11 mouse cellular contexts compared by ENCODE assay signal in the genomic region with DNA sequence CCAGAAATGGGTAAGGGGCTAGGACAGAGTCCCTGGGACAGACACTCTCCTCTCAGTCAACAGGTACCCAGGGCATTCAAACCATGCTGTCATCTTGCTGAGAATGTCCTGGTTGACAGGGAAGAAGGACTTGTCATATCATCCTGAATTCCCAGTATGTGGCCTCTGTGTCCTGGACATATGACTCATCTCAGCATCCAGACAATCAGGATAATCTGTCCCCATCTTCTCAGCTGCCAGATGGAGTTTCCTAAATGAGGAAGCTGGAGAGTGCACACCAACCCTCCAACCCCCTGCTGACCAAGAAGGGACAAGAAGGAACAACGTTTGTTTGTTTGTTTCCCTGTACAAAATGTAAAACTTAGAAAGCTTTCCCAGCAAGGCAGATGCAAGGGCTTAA.
A peak's percentile ranks its signal among the peaks of the same experiment; 100 is the strongest.
DNase-seq lines count a peak whose midpoint lies in the region.
"Had no signal": no experiment of that assay in that cellular context is flagged by ENCODE, and none has a peak within 500 bp of the region (broad histone marks: within the 10 kb centered on the region; RNA-seq: fewer than 3 reads in every experiment).

No protein-coding gene starts in this region.

- intact Hi-C loops in gastrocnemius, postnatal 36 days (cut with DNase I): no loop called here

- peak; percentile 45 to 53 for DNase-seq in cerebellum, adult 18-20 months
- no peak for DNase-seq in cerebellum, postnatal 14 days
- peak; percentile 68 for DNase-seq in cerebellum, adult 9-10 months
- DNase-seq in cerebellum, adult 11-12 months: no peak
- DNase-seq in brain, adult 2 months (ENCODE audit: low read depth, low spot score): peak; percentile 79
- DNase-seq in gastrocnemius, postnatal 36 days: no peak
- DNase-seq: adrenal gland, adult 2 months; adrenal gland, postnatal 10 days; adrenal gland, postnatal 25 days; cerebellum, adult 8-10 months; forebrain, postnatal 0 days had no signal

Comparison
In these comparisons a context has a peak if more than half of its experiments do, and no peak if none do; other contexts are left out.
1. DNase-seq: peak in cerebellum, adult 18-20 months (2 of 2), cerebellum, adult 9-10 months (single experiment) and brain, adult 2 months (single experiment); none in cerebellum, postnatal 14 days (0 of 2), cerebellum, adult 11-12 months (single experiment) and gastrocnemius, postnatal 36 days (0 of 2).